Mouse (Mus musculus): ENCODE measurements around the gene Bhlhe40.

GRCm38 (mm10) chr6:108660206-108660877 lies at the start of gene Bhlhe40:
- TF ChIP-seq CTCF (IDR thresholded peaks at IDR 0.05; ENCODE audit: extremely low read depth, insufficient read depth, low read length) (no peak), POLR2A (IDR thresholded peaks at IDR 0.05; ENCODE audit: extremely low read depth, insufficient read depth, low read length) (peak; percentile 81)
